Mouse (Mus musculus) kidney, postnatal 36 days (tissue): ENCODE data around the gene Vps26c.

ENCODE experiments used
- DNase-seq, 2 experiments: peaks; one replicate each; pipeline ENCODE4 v3.0.0; 2021 to 2022; ENCODE audit warnings: mixed read lengths in 2 of 2

Vps26c gene

DNA sequence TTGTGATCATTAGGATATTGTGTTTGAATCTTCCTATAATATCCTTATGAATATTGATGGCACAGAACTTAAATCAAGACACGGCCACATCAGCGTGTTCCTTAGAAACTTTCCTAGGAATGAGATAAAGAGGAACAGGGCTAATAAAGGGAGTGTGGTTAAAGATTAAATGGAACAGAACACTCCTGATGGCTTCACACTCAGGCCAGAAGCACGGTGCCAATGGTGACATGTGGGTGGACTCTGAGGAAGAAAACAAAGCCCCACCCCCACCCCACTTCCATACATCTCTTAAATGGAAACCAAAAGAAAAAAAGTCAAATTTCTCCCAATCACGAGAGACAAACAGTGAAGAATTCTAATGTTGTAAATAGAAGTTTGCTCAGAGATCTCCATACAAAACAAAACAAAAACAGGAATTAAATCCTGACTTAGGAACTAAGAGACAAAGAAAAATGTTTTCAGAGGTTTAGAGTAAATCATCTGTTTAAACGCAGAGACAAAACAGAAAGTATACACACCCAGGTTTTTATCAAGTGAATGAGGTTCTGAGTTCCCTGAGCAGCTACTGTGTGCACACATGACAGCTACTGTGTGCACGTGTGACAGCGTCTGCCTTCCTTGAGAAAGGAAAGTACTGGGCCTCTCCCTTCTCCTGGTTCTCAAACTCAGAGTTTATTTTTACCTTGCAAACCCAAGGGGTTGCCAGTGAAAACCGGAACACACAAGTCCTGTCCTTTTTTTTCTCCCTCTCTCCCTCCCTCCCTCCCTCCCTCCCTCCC is 19.3 kb upstream of the Vps26c start:
- DNase-seq, result peak; percentile 48 to 49

- DNase-seq, result no peak
These were observed 18.0 kb upstream of the Vps26c start for GRCm38 (mm10) chr16:94544540-94545105.

- no peak for DNase-seq
These were observed 16.3 kb upstream of the Vps26c start for GRCm38 (mm10) chr16:94542898-94543297.

DNA sequence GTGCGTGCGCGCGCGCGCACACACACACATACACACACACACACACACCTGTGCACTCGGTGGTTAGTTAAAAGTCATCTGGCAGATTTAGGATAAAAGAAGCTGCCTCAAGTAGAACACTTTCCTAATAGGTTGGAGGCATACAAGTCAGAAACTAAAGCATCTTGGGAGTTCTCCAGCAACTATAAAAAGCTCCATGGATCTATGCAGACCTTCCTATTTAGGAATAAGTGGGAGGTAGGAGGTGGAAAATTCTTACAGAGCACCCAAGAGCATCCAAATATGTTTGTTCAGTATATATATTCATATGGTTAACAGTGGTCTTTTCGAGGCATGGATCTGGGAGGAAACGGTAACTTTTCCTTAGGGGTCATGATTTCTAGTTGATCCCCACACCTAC is 13.5 kb upstream of the Vps26c start:
- no peak for DNase-seq

- DNase-seq, result peak; percentile 79 to 82
These were observed 10.5 kb upstream of the Vps26c start for GRCm38 (mm10) chr16:94537159-94537527.

- peak; percentile 46 to 70 for DNase-seq
These were observed 10.0 kb upstream of the Vps26c start for GRCm38 (mm10) chr16:94536417-94537158.

DNA sequence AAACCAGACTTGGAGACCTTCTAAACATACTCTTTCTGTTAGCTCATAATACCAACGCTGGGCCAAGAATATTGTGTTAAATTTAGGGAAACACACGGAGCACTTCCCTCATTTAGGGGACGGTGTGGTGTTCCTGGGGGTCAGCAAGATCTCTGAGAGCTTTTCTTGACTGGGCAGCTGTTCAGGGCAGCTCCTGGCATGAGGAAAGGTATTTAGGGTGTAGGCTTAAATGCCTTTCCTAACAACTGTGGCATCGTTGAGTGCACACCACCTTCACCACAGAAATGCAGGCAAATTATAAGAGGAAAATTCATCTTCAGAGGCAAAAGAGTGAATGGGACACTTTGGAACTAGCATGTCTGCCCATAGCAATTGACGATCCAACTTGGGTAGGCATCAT is 9.1 kb upstream of the Vps26c start:
- DNase-seq, result no peak

GRCm38 (mm10) chr16:94533679-94534078 is 7.0 kb upstream of the Vps26c start:
- DNase-seq, result peak in 1 of 2 experiments; percentile 17

- DNase-seq, result no peak
These were observed 4.6 kb upstream of the Vps26c start for GRCm38 (mm10) chr16:94531268-94531667.

- DNase-seq, result peak in 1 of 2 experiments; percentile 13
These were observed 916 bp upstream of the Vps26c start for GRCm38 (mm10) chr16:94527546-94527945.

- no peak for DNase-seq
These were observed 513 bp upstream of the Vps26c start for GRCm38 (mm10) chr16:94527152-94527534.

GRCm38 (mm10) chr16:94525955-94526343 is 681 bp downstream of the Vps26c start:
- peak in 1 of 2 experiments; percentile 17 for DNase-seq

DNA sequence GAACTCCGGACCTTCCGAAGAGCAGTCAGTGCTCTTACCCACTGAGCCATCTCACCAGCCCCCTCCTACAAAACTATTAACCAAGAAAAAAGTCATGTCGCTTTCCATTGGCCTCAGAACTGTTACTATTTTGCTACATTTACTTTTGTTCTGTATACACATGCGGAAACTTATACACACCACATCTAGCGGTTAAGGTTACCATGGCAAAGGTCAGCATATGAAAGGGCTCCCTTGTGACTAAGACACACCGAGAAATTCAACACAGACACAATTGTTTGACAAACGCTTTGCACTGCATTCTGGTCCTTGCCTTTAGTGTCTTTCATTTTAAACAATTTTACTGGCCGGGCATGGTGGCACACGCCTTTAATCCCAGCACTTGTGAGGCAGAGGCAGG is 1.9 kb downstream of the Vps26c start:
- no peak for DNase-seq

DNA sequence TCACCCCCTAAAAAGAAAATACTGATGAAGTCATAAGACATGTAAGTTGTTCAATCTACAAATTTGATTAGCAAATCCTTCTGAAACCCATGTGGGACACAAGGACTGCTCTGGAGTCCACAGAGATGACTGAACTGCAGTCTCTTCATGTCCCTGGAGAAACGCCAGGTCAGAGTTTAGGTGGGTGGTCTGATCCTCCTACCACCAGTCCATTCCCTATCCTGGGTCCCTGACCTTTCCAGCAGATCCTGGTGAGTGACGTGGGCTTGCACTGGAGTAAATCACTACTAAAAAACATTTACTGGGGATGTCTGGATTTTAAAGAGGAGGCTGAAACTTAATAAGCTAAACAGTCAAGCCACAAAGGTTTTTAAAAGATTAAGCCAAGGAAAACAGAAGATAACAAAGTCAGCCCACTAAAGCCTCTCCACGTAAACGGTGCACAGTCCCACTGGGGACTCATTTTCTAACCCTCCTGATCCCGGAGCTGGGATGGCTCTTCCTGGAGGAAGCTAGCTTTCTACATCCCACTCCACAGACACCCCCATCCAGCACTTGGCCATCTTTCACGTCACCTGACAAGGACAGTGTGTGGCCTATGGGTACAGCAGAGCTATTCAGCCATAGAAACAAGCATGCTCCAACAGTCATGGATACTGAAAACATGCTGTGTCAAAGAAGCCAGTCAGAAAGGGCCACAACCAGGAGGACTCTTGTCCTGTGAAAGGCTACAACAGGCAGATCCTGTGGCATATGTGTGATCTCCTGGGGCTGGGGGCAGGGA is 2.8 kb downstream of the Vps26c start:
- no peak for DNase-seq

GRCm38 (mm10) chr16:94519028-94519427 is 7.6 kb downstream of the Vps26c start:
- DNase-seq, result peak; percentile 61 to 66

DNA sequence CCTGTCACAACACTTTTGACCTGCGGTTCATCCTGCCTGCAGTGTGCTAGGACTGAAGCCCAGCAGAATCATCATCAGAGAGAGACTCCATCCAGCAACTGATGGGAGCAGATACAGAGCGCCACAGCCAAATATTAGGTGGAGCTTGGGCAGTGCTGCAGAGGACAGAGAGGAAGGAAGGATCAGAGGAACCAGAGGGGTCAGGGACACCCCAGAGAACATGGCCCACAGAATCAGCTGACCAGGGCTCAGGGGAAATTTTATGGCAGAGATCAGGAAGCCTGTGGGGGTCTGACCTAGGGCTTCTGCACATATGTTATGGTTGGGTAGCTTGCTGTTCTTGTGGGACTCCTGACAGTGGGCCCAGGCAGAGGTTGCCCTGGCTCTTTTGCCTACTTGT is 9.0 kb downstream of the Vps26c start:
- DNase-seq, result no peak

GRCm38 (mm10) chr16:94509983-94510382 is 16.6 kb downstream of the Vps26c start:
- DNase-seq, result no peak

- DNase-seq, result no peak
These were observed 17.9 kb downstream of the Vps26c start for GRCm38 (mm10) chr16:94508769-94509168.

GRCm38 (mm10) chr16:94507071-94507470 is 19.6 kb downstream of the Vps26c start:
- no peak for DNase-seq

GRCm38 (mm10) chr16:94504192-94504591 is 22.4 kb downstream of the Vps26c start:
- DNase-seq, result no peak

- peak; percentile 35 to 36 for DNase-seq
These were observed 28.7 kb downstream of the Vps26c start for GRCm38 (mm10) chr16:94497911-94498310.

DNA sequence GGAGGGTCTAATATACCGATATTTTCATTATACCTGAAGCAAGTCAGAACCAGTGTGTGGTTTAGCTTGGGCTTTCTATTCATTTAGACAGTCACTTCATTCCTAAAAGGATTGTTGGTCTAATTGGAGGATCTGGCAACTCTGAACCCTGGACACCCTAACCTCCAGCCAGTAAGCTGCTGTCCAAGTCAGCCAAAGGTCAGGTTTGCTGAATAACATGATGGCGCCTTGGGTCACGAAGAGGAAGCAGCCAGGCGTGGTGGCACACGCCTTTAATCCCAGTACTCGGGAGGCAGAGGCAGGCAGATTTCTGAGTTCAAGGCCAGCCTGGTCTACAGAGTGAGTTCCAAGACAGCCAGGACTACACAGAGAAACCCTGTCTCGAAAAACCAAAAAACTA is 29.5 kb downstream of the Vps26c start:
- DNase-seq, result peak; percentile 23 to 24

- DNase-seq, result no peak
These were observed 37.3 kb downstream of the Vps26c start for GRCm38 (mm10) chr16:94489326-94489725.
